Mouse (Mus musculus) stomach, postnatal 0 days (tissue): ENCODE data around the gene 4931409K22Rik. TPM values are rescaled to one million over a fixed set of nuclear protein-coding genes. Genes with fewer than 3 reads are reported as not detected.

ENCODE experiments used
- ATAC-seq: fragments of 200-750 bp; cut with Nextera tagmentation; 2 replicates; pipeline ENCODE4 v1.8.0; 2017; ENCODE audit not compliant: low FRiP score, low TSS enrichment
- DNase-seq: peaks from one replicate; pipeline ENCODE4 v3.0.0-alpha.2; 2016; ENCODE audit warnings: low spot score
- H3K27ac ChIP-seq: fragments of 300-500 bp; sonication (generic); replicated peaks from 2 replicates; pipeline ENCODE4 v1.5.1; 2014; ENCODE audit warnings: mild to moderate bottlenecking, control low read depth
- H3K27me3 ChIP-seq: fragments of 300-500 bp; sonication (generic); 2 replicates; pipeline ENCODE4 v1.6.1; 2014; ENCODE audit warnings: low read length; ENCODE audit not compliant: control insufficient read depth, insufficient read depth
- H3K36me3 ChIP-seq: fragments of 300-500 bp; sonication (generic); 2 replicates; pipeline ENCODE4 v1.6.1; 2014; ENCODE audit warnings: low read length, mixed read lengths; ENCODE audit not compliant: control insufficient read depth, insufficient read depth
- H3K4me1 ChIP-seq: fragments of 300-500 bp; sonication (generic); replicated peaks from 2 replicates; pipeline ENCODE4 v1.6.1; 2014; ENCODE audit warnings: antibody characterized with exemption; ENCODE audit not compliant: control insufficient read depth, insufficient read depth
- H3K4me2 ChIP-seq: fragments of 300-500 bp; sonication (generic); replicated peaks from 2 replicates; pipeline ENCODE4 v1.6.1; 2014; ENCODE audit warnings: low read depth, mild to moderate bottlenecking, control low read depth, moderate library complexity
- H3K4me3 ChIP-seq: fragments of 300-500 bp; sonication (generic); 2 replicates; pipeline ENCODE4 v1.5.1; 2014; ENCODE audit warnings: low read depth, low read length, control low read depth
- H3K9ac ChIP-seq: fragments of 300-500 bp; sonication (generic); 2 replicates; pipeline ENCODE4 v1.6.1; 2014; ENCODE audit warnings: mild to moderate bottlenecking, low read length, control low read depth, mixed read lengths
- H3K9me3 ChIP-seq: fragments of 300-500 bp; sonication (generic); 2 replicates; pipeline ENCODE4 v1.6.1; 2016; ENCODE audit warnings: low read length; ENCODE audit not compliant: control insufficient read depth
- CTCF ChIP-seq: IDR thresholded peaks from 2 replicates; pipeline ENCODE4 v1.5.1; 2016; ENCODE audit warnings: antibody characterized with exemption, low read depth, mild to moderate bottlenecking, moderate library complexity
- EP300 ChIP-seq: optimal IDR thresholded peaks from 2 replicates; pipeline ENCODE3; 2016; ENCODE audit warnings: antibody characterized with exemption
- WGBS: fragments of 180-500 bp; shearing (Covaris S2); extraction: QIAGEN DNeasy Blood & Tissue Kit; methylation state at CpG from one replicate; pipeline ENCODE4 v1.1.7; 2014; 5-methylcytosine and 5-hydroxymethylcytosine counted together
- microRNA counts: library from miRNA; unstranded; fragments of <30 nt; microRNA quantifications from one replicate; lab custom pipeline; 2015
- microRNA-seq: library from miRNA; unstranded; fragments of <30 nt; microRNA quantifications from one replicate; pipeline ENCODE4, GENCODE M21; 2016
- polyA plus RNA-seq: library from polyadenylated mRNA; unstranded; fragments of >200 nt; fragmentation: Nextera tagmentation; extraction: Ambion mirVana; gene quantifications from 2 replicates; pipeline ENCODE4 v1.2.1, GENCODE M21; 2015

The 4931409K22Rik gene
- polyA plus RNA-seq, 1 experiment from 2014 or later = not detected

DNA sequence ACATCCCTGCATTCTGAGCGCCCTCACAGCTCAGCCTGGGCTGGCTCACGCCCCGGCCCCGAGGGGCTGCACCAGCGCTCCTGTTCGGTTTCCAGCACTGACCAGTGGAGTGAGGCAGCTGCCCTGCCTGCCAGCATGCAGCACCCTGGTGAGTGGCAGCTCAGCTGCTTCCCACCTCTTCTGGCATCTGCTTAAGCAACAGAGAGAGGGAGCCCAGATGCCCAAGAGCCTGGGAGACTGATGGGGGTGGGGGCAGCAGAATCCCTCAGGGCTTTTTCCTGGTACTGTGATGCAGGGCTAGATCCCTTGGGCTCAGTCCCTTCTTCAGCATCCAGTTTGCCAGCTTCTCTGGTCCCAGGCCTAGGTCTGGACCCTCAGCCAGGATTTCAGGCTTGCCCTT, 59.9 kb downstream of the 4931409K22Rik start:
- H3K4me3 ChIP-seq = no peak overlapping the region
- H3K27ac ChIP-seq = no peak overlapping the region
- no peaks in the 10 kb centered on the region for H3K27me3 ChIP-seq
- no peak overlapping the region for H3K9ac ChIP-seq
- WGBS = 78% methylated on average over 6 of the region's 6 CpGs
- no peaks in the 10 kb centered on the region for H3K4me1 ChIP-seq
- no peak overlapping the region for H3K4me2 ChIP-seq
- peaks cover 27% of the 10 kb centered on the region for H3K36me3 ChIP-seq
- H3K9me3 ChIP-seq = no peaks in the 10 kb centered on the region
- DNase-seq = no peak
- ATAC-seq = no peak
- TF ChIP-seq EP300 (no peak), CTCF (no peak)

DNA sequence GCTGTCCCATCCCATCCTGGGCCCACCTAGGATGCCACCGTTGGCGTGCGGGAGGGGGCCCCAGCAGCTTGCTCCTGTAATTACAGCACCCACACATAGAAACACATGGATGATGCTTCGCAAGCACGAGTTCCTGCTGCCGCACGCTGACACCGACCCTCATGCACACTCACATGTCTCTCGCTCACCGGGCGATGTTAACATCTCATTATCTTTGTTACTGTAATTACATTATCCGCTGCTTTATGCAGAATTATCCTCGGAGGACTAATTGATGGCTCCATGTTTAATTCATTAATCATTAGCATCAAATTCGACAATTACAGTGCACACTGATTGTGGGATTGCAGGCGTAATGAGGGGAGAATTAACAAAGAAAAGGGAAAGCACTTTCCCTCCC, 61.6 kb downstream of the 4931409K22Rik start:
- peaks cover 26% of the 10 kb centered on the region for H3K36me3 ChIP-seq
- no peak for ATAC-seq
- H3K9me3 ChIP-seq = no peaks in the 10 kb centered on the region
- 90% methylated on average over 15 of the region's 15 CpGs for WGBS
- H3K4me3 ChIP-seq = no peak overlapping the region
- no peaks in the 10 kb centered on the region for H3K4me1 ChIP-seq
- TF ChIP-seq CTCF (no peak), EP300 (no peak)
- H3K4me2 ChIP-seq = no peak overlapping the region
- no peak for DNase-seq
- no peaks in the 10 kb centered on the region for H3K27me3 ChIP-seq
- no peak overlapping the region for H3K27ac ChIP-seq
- no peak overlapping the region for H3K9ac ChIP-seq

MicroRNAs within 50 kb of the gene (microRNA counts, 519-probe panel; counts per million panel counts)
- microRNA mmu-miR-671-3p (lab: Ali Mortazavi, UCI) = not detected
- not detected for microRNA mmu-miR-671-5p (lab: Ali Mortazavi, UCI)

Small RNAs within 50 kb of the gene (microRNA-seq; reads per million reads assigned to microRNA genes)
- gene Mir671 = 253 reads per million, percentile 57 among the genes with 10 or more reads in this experiment

Other genes starting within 250 kb of the 4931409K22Rik start
- 3.7 and 3.8 TPM in 2 replicates for gene Kcnh2, start 205.2 kb downstream of the 4931409K22Rik start, polyA plus RNA-seq
- 3.1 and 3.2 TPM in 2 replicates for gene Nos3, start 192.0 kb downstream of the 4931409K22Rik start, polyA plus RNA-seq
- gene Atg9b, start 164.7 kb downstream of the 4931409K22Rik start, polyA plus RNA-seq = 4.1 and 5.8 TPM in 2 replicates
- gene Abcb8, start 163.1 kb downstream of the 4931409K22Rik start, polyA plus RNA-seq = 29.3 and 30.2 TPM in 2 replicates
- 0.10 TPM in 1 of 2 replicates, not detected in the other for gene Asic3, start 143.4 kb downstream of the 4931409K22Rik start, polyA plus RNA-seq
- gene Cdk5, start 133.3 kb downstream of the 4931409K22Rik start, polyA plus RNA-seq = 29.3 and 30.5 TPM in 2 replicates
- 34.3 and 37.8 TPM in 2 replicates for gene Slc4a2, start 133.0 kb downstream of the 4931409K22Rik start, polyA plus RNA-seq
- 66.6 and 67.9 TPM in 2 replicates for gene Fastk, start 111.5 kb downstream of the 4931409K22Rik start, polyA plus RNA-seq
- 20.9 and 21.1 TPM in 2 replicates for gene Tmub1, start 109.0 kb downstream of the 4931409K22Rik start, polyA plus RNA-seq
- gene Agap3, start 104.6 kb downstream of the 4931409K22Rik start, polyA plus RNA-seq = 21.9 and 26.5 TPM in 2 replicates
- gene Gbx1, start 29.6 kb downstream of the 4931409K22Rik start, polyA plus RNA-seq = 0.02 TPM in 1 of 2 replicates, not detected in the other
- 0.21 and 0.25 TPM in 2 replicates for gene Asb10, start 15.8 kb downstream of the 4931409K22Rik start, polyA plus RNA-seq
- 45.2 and 45.3 TPM in 2 replicates for gene Abcf2, start 20.7 kb upstream of the 4931409K22Rik start, polyA plus RNA-seq
- 18.2 and 19.2 TPM in 2 replicates for gene Chpf2, start 29.9 kb upstream of the 4931409K22Rik start, polyA plus RNA-seq
- gene Smarcd3, start 67.6 kb upstream of the 4931409K22Rik start, polyA plus RNA-seq = 13.3 and 17.8 TPM in 2 replicates
- 18.5 and 20.4 TPM in 2 replicates for gene Nub1, start 128.7 kb upstream of the 4931409K22Rik start, polyA plus RNA-seq
- 2.7 and 3.3 TPM in 2 replicates for gene Wdr86, start 173.9 kb upstream of the 4931409K22Rik start, polyA plus RNA-seq
- gene Crygn, start 201.2 kb upstream of the 4931409K22Rik start, polyA plus RNA-seq = 2.5 and 3.0 TPM in 2 replicates